Mouse (Mus musculus): ENCODE measurements at regions not wholly inside any gene's neighbourhood (a gene's known extent, or its start where the extent isn't known, plus 50 kb on each side); places are given as distances from the start of the nearest gene placed in this dataset.

GRCm38 (mm10) chr2:172094159-172094558 lies 50.9 kb upstream of the Cbln4 start:
- no peak for DNase-seq

GRCm38 (mm10) chr2:172103881-172104655 lies 60.8 kb upstream of the Cbln4 start:
- no peak for DNase-seq

GRCm38 (mm10) chr2:172105241-172105640 lies 62.0 kb upstream of the Cbln4 start:
- peak; percentile 44 for DNase-seq

GRCm38 (mm10) chr2:172110706-172111105 lies 67.4 kb upstream of the Cbln4 start:
- DNase-seq: no peak

GRCm38 (mm10) chr2:172113639-172114038 lies 70.4 kb upstream of the Cbln4 start:
- no peak for DNase-seq

- DNase-seq: no peak
Measured at GRCm38 (mm10) chr2:172115604-172116206, 72.4 kb upstream of the Cbln4 start.

GRCm38 (mm10) chr2:172127517-172127916 lies 84.3 kb upstream of the Cbln4 start:
- DNase-seq: no peak

- no peak for DNase-seq
Measured at GRCm38 (mm10) chr2:172131232-172131631, 88.0 kb upstream of the Cbln4 start.

GRCm38 (mm10) chr2:172132623-172133332 lies 89.5 kb upstream of the Cbln4 start:
- DNase-seq: no peak

GRCm38 (mm10) chr2:172140080-172140479 lies 96.8 kb upstream of the Cbln4 start:
- DNase-seq: no peak

- DNase-seq: no peak
Measured at GRCm38 (mm10) chr2:172143269-172143668, 100.0 kb upstream of the Cbln4 start.

- DNase-seq: no peak
Measured at GRCm38 (mm10) chr2:172148736-172149135, 99.6 kb upstream of the Mc3r start.

- no peak for DNase-seq
Measured at GRCm38 (mm10) chr2:172149734-172150133, 98.6 kb upstream of the Mc3r start.

- no peak for DNase-seq
Measured at GRCm38 (mm10) chr2:172150898-172151297, 97.4 kb upstream of the Mc3r start.

GRCm38 (mm10) chr2:172159909-172160308 lies 88.4 kb upstream of the Mc3r start:
- no peak for DNase-seq

- no peak for DNase-seq
Measured at GRCm38 (mm10) chr2:172177371-172177770, 70.9 kb upstream of the Mc3r start.

- DNase-seq: no peak
Measured at GRCm38 (mm10) chr2:172179301-172179700, 69.0 kb upstream of the Mc3r start.

GRCm38 (mm10) chr2:172197746-172198145 lies 50.5 kb upstream of the Mc3r start:
- DNase-seq: no peak

Measured in cerebellum, adult 9-10 months (tissue).